Mouse (Mus musculus) testis, postnatal 14 days (tissue): ENCODE measurements at regions not wholly inside any gene's neighbourhood (a gene's known extent, or its start where the extent isn't known, plus 50 kb on each side); places are given as distances from the start of the nearest gene placed in this dataset.

Experiments
- DNase-seq: peaks from one replicate; pipeline ENCODE4 v3.0.0; 2021; ENCODE audit warnings: low spot score

DNA sequence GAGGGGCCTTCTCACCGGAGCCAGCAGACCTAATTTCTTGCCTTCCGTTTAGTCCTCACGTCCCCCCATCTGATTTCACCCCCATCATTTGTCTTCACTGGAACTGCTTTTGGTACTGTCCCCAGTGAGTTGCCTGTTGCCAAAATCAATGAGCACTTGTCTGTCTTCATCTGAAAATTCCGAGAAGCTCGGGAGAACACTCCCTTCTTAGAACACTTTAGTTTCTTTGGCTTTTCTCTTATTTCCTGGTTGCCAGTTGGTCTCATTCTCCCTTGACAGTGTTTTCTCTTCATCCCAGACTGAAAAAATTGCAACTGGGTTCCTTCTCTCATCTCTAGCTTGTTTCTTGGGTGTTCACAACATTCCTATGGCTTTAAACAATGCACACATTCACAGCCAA lies 305.2 kb upstream of the Gm9747 start:
- no peak for DNase-seq

DNA sequence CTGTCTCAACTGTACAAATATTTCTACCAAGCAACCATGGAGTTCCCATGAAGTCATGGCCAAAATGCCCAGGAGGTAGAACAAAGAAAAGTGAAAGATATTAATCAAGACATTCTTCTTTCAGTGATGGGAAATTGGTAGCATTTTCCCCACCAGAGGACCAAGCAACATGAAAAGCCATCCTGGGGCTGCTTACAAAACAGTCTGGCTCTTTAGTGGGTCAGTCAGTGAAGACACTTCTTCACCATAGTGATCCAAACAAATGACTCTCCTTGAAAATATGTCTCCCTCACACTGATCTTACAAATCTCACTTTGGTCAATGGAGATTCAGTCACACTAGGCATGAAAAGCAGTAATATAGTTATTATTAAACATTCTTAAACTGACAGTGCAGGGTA lies 299.8 kb upstream of the Gm9747 start:
- no peak for DNase-seq

DNA sequence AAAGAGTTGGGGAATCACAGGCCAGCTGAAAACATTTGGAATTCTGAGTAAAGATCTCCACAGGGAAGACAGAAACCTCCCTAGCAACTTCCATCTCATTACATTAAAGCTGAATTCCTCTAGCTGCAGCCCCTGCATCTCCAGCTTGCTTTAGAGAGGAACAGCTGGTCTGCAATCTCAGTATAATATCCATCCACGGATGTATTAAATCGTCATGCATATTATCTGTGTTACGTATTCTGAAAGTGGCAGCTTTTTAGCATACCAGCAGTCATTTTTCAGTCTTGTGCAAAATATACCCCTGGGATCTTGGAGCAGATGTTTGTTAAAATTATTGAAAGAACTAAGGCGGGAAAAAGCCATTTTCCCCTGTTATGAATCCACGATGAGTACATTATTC lies 287.7 kb upstream of the Gm9747 start:
- DNase-seq: no peak

DNA sequence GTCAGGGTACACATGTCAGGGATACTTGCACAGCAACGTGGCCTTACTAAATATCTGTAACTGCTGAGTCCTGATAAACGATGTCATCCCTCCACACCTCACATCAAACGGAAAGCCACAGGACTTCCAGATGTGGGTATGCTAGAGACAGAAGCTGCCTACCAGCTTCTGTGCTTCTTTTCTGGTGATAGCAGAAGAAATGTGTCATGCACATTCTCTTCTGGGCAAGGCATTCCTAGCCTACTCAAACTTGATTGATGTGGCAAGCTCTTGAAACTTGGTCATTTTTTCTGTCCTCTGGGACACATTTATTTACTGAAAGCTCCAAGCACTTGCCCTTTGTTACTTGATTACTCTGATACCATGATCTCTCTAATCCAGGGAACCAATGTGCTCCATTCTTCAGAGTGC lies 282.8 kb upstream of the Gm9747 start:
- DNase-seq: no peak

DNA sequence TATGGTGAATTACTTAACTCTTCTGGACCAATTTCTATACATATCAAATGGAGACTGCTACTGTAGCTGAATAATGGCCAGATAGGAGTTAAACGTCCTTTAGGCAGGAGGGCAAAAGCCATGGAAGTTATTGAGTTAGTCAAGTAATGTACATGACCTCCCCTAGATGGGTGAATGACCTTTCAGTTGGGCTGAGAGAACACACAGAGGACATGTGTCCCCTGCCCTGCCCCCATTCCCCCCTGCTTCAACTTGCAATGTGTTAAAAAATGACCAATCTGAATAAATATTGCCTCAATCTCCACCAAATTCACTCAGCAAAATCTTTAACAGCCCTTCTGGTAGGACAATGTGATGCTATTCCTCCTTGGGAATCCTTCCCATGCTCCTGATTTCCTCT lies 282.1 kb upstream of the Gm9747 start:
- DNase-seq: no peak

DNA sequence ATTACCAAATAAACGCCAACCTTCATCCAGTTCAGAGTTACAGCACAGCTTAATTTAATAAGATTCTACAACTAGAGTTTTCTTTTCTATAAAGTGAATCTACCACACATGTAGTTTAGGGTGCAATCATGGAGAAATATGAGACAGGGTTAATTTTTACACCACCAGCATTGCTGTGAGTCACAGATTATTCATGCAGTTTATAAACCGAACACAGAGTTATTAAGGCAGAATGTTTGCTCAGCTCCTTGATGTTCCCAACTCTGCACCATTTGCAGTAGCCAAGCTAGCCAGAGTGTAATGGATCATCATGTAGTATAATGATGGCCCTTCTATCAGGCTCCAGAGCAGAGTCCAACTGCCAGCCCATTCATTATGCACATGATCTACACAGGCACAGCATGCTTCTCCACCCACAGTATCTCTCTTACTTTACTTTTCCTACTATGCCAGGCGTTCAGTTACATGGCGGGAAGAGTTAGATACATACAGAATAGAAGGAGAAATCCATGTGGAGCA lies 281.4 kb upstream of the Gm9747 start:
- DNase-seq: no peak

- no peak for DNase-seq
Measured at GRCm38 (mm10) chr1:81952095-81952494, 280.8 kb upstream of the Gm9747 start.

GRCm38 (mm10) chr1:81954507-81954906 lies 278.4 kb upstream of the Gm9747 start:
- no peak for DNase-seq

DNA sequence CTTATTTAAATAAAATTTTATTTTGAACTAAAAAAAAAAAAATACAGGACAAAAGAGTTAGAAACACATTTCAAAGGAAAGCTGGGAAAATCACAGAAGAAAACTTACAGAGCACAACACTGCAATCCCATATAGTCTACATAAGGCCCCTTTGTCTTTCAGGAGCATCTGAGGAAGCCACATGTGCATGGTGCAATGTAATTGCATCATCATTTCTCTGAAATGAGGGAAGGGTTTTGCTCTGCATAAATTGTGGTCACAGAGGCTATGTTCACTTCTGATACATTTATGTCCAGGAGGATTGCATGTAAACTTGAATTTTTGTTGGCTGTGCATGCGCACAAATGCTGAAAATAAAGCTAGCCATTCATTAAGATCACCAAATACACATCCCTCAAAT lies 265.9 kb upstream of the Gm9747 start:
- no peak for DNase-seq

DNA sequence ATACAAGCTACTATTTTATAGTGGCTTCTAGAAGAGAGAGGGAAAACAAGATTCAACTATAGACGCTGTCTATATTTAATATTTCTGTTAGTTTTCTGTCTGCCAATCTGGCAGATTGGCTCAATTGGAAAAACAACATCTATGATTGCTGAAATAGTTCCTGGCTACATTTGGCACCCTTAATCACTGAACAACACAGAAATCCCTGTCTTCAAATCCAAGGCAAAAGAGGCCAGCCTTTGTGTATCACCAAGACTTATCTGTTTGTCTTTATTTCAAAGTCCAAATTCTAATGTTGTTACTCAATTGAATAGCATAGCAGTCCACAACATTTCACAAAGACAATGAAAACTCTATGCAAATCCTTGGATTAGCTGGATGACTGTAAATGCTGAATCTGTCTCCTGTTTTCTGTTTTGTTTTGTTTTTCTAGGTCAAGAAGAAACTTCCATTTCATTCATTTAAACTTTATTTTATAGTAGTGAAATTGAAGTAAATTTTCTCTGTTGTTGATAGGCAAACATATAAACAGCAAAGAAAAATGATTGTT lies 265.1 kb upstream of the Gm9747 start:
- DNase-seq: no peak

DNA sequence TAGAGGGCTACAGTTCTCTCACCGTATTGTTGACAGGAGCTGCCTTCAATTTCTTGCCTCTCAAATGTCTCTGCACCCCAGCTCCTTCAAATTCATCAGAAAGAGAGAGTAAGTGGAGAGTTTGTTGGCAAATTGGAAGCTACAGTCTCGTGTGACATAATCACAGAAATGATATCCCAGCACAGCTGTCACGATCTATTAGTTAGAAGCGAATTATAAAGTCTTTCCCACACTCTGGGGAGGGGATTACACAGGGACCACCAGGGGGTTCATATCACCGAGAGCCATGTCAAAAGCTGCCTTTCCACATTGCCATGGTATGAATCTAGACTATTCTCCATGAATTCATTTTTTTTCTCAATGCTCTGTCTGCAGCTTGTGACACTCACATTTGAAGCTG lies 260.3 kb upstream of the Gm9747 start:
- DNase-seq: no peak

DNA sequence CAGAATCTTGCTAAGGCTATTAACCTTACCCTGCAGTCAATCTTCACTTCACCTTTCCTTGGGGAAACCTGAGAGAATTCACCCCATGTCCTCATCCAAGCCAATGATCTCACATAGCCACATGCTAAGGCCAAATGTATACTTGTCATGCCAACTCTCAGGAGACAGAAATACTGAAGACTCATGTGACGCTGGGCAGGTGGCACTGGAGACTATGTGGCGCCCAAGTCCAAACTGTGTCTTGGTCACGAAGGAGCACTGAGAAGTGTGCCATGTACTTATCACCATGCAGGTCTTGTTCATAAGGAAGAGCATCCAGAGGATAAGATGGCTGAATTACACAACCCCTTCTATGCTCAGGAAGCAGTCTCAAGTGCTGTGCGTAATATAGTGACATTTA lies 259.4 kb upstream of the Gm9747 start:
- no peak for DNase-seq

DNA sequence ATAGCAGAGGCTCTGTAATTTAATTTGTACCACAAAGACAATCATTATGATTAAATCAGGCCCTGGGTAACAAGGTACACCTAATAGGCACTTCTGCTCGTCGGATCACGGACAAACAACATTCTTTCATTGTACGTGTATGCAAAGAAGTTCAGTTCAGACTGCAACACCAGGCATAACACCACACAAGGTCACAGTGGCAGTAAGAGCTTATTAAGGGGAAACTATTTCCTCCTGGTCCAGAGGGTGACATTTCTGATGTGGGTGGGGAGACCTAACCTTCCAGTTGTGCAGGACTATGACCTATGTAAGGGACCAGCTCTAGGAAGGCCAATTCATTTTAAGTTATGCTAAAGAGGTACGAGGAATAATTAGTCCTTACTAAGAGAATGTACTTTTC lies 225.0 kb upstream of the Gm9747 start:
- no peak for DNase-seq

DNA sequence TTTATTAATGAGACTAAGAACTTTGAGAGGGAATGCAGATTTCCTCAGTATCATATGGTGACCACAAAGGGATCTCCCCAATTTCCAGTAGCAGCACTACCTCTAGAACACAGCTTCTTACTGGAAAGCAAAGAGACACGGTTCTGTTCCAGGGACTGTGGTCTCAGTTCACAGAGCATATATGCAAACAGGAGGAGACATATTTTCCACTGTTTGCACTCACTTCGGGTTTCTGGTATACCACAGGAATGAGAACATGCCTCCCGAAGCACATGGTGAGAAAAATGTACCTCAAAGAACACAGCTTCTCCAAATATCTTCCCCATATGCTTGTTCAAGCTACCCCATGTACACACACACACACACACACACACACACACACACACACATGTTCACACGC lies 224.1 kb upstream of the Gm9747 start:
- DNase-seq: no peak

DNA sequence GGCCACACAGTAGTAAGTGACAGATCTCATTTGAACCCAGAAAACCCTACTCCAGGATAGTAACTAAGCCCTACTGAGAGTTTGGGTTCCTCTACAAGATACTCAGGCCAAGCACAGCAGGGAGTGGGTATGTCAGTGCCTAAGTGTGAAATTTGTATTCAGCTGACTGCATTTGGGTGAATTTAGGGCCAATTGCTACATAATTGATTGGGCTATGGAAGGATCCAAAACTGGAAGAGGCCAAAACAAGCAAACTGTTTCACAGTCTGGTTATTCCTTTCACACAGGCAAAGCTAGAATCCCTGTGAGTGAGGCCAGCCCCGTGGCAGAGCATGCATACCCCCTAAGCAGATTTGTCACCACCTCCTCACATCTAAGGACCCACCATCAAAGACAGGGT lies 221.9 kb upstream of the Gm9747 start:
- no peak for DNase-seq

DNA sequence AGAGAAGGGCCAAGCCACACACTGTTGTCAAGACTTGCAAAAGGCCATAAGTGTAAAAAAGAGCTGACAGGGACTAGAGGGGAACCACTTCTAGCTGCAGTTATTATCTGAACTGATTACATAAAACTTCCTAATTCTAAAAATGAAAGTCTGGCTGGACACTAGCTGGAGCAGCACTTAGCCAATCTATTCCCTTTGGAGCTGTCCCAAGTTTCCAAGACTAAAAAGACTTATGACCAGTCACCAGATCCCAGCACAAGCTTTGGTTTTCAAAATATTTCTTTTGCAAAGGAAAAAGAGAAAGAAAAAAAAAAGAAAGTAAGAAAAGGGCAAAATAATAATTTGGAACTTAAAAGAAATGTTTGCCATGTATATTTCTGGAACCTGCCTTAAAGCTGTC lies 217.6 kb upstream of the Gm9747 start:
- no peak for DNase-seq

- DNase-seq: no peak
Measured at GRCm38 (mm10) chr1:82018701-82019404, 214.1 kb upstream of the Gm9747 start.

- no peak for DNase-seq
Measured at GRCm38 (mm10) chr1:82027761-82028160, 205.2 kb upstream of the Gm9747 start.

DNA sequence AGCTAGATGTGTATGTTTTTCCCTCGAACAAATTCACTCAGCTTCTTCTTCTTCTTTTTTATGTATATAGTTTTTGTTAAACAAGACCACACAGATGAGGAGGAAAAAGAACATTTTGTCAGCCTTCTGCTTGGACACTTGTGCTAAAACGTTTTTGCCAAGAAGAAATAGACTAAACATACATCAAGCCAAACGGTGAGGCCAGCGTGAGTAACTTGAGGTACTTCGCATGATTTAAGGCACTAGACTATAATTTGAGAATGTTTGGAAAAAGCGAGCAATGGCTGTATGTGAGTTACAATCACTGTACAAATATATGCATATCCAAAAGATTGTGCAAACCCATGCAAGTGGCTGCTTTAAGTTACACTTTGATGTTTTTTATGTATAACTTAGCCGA lies 201.8 kb upstream of the Gm9747 start:
- no peak for DNase-seq

DNA sequence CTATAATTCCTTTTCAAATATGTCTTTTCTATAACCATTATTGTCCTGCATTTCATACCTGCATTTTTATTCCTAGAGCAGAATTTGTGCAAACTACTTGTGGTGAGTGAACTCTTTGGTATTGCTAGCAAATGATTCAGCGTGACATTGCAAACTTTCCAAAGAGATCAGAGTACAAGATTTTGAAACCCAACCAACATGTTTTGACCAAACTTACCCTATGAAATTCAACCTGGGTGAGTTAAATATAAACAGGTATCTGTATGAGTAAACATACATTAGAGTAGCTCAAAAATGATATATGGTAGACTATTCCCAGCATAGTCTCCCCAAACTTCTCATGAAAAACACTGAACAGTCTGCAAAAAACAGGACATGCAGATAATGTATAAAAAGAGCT lies 200.5 kb upstream of the Gm9747 start:
- DNase-seq: no peak

- no peak for DNase-seq
Measured at GRCm38 (mm10) chr1:82038171-82038570, 194.7 kb upstream of the Gm9747 start.

- DNase-seq: no peak
Measured at GRCm38 (mm10) chr1:82038698-82039097, 194.2 kb upstream of the Gm9747 start.

DNA sequence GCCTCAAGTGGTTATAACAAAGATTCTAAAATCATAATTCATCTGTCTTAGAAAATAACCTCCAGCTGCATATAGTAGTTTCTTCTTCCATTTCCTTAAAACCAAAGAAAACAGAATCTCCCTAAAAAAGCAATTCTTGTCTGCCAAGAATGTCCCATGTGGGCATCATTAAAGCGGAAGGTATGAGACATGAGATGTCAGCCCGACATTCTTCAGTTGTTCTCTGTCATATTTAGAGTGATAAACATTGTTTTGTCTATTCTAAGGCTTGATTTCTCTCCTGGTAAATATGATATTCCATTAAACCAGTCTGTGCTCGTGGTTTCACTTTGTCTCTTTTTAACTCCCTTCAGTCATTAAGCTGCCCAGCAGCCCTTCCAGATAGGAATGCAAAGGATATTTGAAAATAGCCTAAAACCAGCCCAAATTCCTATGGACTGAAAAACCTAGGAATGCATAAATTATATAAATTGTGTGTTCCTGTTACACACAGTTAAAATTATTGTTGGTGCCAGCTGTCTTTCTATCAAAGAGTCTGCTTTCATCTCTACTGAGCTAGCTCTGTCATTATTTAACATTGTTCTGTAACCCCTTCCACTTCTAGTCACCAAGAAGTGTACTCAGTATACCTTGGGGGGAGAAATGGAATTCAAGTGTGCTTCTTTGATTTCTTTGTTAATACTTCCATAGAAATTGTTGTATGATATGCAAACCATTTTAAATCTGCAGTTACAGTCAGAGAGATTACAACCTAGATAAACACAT lies 191.4 kb upstream of the Gm9747 start:
- no peak for DNase-seq
